Mouse (Mus musculus): ENCODE measurements around the gene Thop1. TPM values are rescaled to one million over a fixed set of nuclear protein-coding genes. Genes with fewer than 3 reads are reported as not detected.
"Not testable (repeated sequence)": the region's sequence is repeated elsewhere in the genome, so short reads cannot be mapped to it uniquely, and the experiment has no call there.

Gene Thop1
- polyA plus RNA-seq, 1 experiment from 2014 or later = 80.3 TPM

DNA sequence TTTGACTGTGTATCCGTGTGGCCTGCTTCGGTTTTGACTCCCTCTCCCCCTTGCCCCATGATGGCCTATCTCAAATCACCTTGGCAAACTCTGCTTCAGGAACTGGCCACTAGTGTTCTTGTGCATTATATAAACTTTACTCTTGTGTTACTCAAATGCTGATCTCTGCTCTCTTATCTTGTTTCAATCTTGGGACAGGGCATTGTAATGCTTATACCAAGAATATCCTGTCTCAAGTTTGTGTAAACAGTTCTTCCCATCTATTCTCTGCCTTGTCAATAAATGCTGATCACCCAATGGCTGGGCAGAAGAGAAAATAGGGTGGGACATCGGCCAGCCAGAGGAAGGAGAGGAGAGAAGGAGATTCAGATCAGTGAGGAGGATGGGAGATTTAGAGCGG is 7.1 kb upstream of the Thop1 start:
- Histone ChIP-seq H3K9me3 (ENCODE audit: control insufficient read depth, low read length) (no peaks in the 10 kb centered on the region), H3K4me2 (no peak overlapping the region), H3K4me1 (replicated peaks; ENCODE audit: control insufficient read depth, insufficient read depth, low read length) (peaks cover 7% of the 10 kb centered on the region), H3K27ac (ENCODE audit: low read depth, low read length) (no peak overlapping the region), H3K9ac (ENCODE audit: low read depth, low read length) (no peak overlapping the region), H3K27me3 (replicated peaks; ENCODE audit: control insufficient read depth, insufficient read depth, low read length) (no peaks in the 10 kb centered on the region), H3K4me3 (ENCODE audit: low read depth, low read length) (no peak overlapping the region), H3K36me3 (ENCODE audit: control insufficient read depth, insufficient read depth, low read length) (peaks cover 2% of the 10 kb centered on the region; the same call in 1 of the 2 replicates)
- ATAC-seq (replicated peaks; ENCODE audit: low FRiP score) (no peak), DNase-seq (ENCODE audit: low spot score) (no peak)
- WGBS = 55% methylated on average over 4 of the region's 4 CpGs

DNA sequence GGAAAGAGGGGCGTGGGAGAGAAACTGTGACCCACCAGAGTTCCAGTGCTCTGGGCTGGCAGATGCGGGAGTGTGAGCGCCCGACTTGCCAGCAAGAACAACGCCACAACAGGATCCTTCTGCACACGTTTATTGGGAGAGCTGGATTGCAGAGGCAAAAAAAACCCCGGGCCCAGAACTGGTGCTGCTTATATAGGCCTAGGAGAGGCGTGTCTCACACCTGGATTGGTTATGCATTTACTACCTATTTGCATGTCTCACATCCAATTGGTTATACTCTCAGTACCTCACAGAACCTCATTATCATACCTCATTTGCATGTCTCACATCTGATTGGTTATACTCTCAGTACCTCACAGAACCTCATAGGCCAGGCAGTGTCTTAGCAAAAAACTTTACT is 5.3 kb upstream of the Thop1 start:
- not testable (repeated sequence) for ATAC-seq (replicated peaks; ENCODE audit: low FRiP score); H3K27me3 ChIP-seq (replicated peaks; ENCODE audit: control insufficient read depth, insufficient read depth, low read length); DNase-seq (ENCODE audit: low spot score); H3K36me3 ChIP-seq (ENCODE audit: control insufficient read depth, insufficient read depth, low read length); H3K9me3 ChIP-seq (ENCODE audit: control insufficient read depth, low read length); H3K4me3 ChIP-seq (ENCODE audit: low read depth, low read length); H3K4me1 ChIP-seq (replicated peaks; ENCODE audit: control insufficient read depth, insufficient read depth, low read length); H3K27ac ChIP-seq (ENCODE audit: low read depth, low read length); H3K9ac ChIP-seq (ENCODE audit: low read depth, low read length); H3K4me2 ChIP-seq
- WGBS = 84% methylated on average over 8 of the region's 8 CpGs

DNA sequence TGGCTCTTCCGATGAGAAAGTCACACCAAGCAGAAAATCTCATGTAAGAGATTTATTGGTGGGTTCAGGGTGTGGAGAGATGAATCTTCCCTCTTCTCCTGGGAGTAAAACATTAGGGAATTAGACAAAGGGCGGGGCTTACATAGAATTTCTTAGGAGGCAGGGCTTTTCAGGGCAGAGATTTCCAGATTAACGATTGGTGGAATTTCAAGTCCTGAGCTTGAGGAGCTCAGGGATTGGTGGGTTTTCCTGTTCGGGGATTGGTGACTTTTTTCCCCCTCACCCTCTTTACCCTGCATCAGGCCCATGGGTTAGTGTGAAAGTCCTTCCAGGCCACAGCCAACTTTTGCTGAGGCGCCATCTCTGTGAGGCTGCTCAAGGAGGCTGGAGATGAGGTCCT is 1.1 kb upstream of the Thop1 start:
- H3K36me3 ChIP-seq (ENCODE audit: control insufficient read depth, insufficient read depth, low read length) = peaks cover 10% of the 10 kb centered on the region
- no peak overlapping the region for H3K4me2 ChIP-seq
- H3K9me3 ChIP-seq (ENCODE audit: control insufficient read depth, low read length) = no peaks in the 10 kb centered on the region
- 69% methylated on average over 5 of the region's 5 CpGs for WGBS
- no peak for ATAC-seq (replicated peaks; ENCODE audit: low FRiP score)
- DNase-seq (ENCODE audit: low spot score) = no peak
- peaks cover 7% of the 10 kb centered on the region; the same call in 1 of the 2 replicates for H3K4me1 ChIP-seq (replicated peaks; ENCODE audit: control insufficient read depth, insufficient read depth, low read length)
- H3K4me3 ChIP-seq (ENCODE audit: low read depth, low read length) = no peak overlapping the region
- H3K9ac ChIP-seq (ENCODE audit: low read depth, low read length) = no peak overlapping the region
- H3K27ac ChIP-seq (ENCODE audit: low read depth, low read length) = no peak overlapping the region
- no peaks in the 10 kb centered on the region for H3K27me3 ChIP-seq (replicated peaks; ENCODE audit: control insufficient read depth, insufficient read depth, low read length)

DNA sequence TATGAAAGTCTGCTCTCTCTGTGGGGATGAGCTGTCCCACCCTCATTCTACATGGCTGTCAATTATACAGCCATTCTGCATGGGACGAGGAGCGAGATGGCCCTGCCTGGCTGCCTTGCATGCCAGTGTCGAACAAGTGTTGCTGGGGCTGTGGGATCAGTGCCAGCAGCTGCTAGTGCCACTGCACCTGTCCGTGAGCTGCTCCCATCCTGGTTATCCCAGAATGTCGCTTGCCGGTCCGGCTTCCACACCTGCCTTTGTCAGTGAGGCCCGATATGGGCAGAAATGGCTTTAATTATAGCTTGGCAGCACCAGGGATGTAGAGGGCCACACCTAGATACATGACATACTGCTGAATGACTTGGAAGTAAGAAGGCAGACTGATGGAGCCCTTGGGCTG is 2.5 kb downstream of the Thop1 start:
- no peak overlapping the region for H3K9ac ChIP-seq (ENCODE audit: low read depth, low read length)
- ATAC-seq (replicated peaks; ENCODE audit: low FRiP score) = no peak
- DNase-seq (ENCODE audit: low spot score) = no peak
- H3K36me3 ChIP-seq (ENCODE audit: control insufficient read depth, insufficient read depth, low read length) = peaks cover 26% of the 10 kb centered on the region
- WGBS = 96% methylated on average over 8 of the region's 8 CpGs
- H3K9me3 ChIP-seq (ENCODE audit: control insufficient read depth, low read length) = no peaks in the 10 kb centered on the region
- no peak overlapping the region for H3K4me3 ChIP-seq (ENCODE audit: low read depth, low read length)
- H3K27ac ChIP-seq (ENCODE audit: low read depth, low read length) = no peak overlapping the region
- H3K4me1 ChIP-seq (replicated peaks; ENCODE audit: control insufficient read depth, insufficient read depth, low read length) = peaks cover 9% of the 10 kb centered on the region; the same call in 1 of the 2 replicates
- no peaks in the 10 kb centered on the region for H3K27me3 ChIP-seq (replicated peaks; ENCODE audit: control insufficient read depth, insufficient read depth, low read length)
- no peak overlapping the region for H3K4me2 ChIP-seq

DNA sequence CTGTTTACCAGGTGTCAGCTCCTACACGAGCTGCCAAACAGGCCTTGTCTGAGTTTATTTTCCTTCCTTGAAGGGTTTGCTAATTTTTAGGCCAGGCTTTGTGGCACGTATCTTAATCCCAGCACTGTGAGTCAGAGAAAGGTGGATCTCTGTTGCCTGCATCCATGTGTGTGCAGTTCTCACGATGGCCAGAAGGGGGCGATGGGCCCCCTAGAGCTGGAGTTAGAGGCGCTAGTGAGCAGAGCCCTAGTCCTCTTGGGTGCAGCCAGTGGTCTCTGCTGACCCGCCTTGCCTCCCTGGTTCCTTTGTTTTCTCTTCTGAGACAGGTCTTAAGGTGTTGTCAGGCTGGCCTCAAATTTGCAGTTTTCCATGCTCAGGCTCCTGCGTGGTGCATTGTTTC is 3.6 kb downstream of the Thop1 start:
- no peak overlapping the region for H3K9ac ChIP-seq (ENCODE audit: low read depth, low read length)
- peaks cover 32% of the 10 kb centered on the region for H3K36me3 ChIP-seq (ENCODE audit: control insufficient read depth, insufficient read depth, low read length)
- WGBS = 61% methylated on average over 7 of the region's 7 CpGs
- H3K4me3 ChIP-seq (ENCODE audit: low read depth, low read length) = no peak overlapping the region
- no peak for ATAC-seq (replicated peaks; ENCODE audit: low FRiP score)
- no peaks in the 10 kb centered on the region for H3K9me3 ChIP-seq (ENCODE audit: control insufficient read depth, low read length)
- no peak for DNase-seq (ENCODE audit: low spot score)
- no peaks in the 10 kb centered on the region for H3K27me3 ChIP-seq (replicated peaks; ENCODE audit: control insufficient read depth, insufficient read depth, low read length)
- no peak overlapping the region for H3K4me2 ChIP-seq
- H3K4me1 ChIP-seq (replicated peaks; ENCODE audit: control insufficient read depth, insufficient read depth, low read length) = peaks cover 9% of the 10 kb centered on the region; the same call in 1 of the 2 replicates
- H3K27ac ChIP-seq (ENCODE audit: low read depth, low read length) = no peak overlapping the region

DNA sequence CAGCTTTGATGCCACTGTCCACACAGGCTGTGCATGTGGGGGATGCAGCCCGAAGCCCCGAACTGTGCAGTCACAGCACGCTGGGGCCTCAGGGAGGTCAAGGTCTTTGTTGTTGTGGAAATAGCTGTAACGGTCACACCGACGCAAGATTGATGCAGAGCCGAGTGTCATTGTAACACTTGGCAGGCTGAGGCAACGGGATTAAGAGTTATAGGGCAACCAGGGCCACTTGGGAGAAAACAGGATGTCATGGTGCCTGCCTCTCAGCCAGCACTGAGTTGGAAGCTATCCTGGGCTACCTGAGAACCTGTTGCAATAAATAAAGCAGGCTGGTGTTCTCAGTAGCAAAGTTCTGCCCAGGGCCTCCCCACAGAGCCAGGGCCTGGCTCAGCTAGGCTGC is 5.9 kb downstream of the Thop1 start:
- DNase-seq (ENCODE audit: low spot score) (no peak), ATAC-seq (replicated peaks; ENCODE audit: low FRiP score) (no peak)
- peaks cover 7% of the 10 kb centered on the region; the same call in 1 of the 2 replicates for H3K4me1 ChIP-seq (replicated peaks; ENCODE audit: control insufficient read depth, insufficient read depth, low read length)
- 85% methylated on average over 8 of the region's 8 CpGs for WGBS
- H3K27ac ChIP-seq (ENCODE audit: low read depth, low read length) = no peak overlapping the region
- no peak overlapping the region for H3K4me3 ChIP-seq (ENCODE audit: low read depth, low read length)
- H3K9me3 ChIP-seq (ENCODE audit: control insufficient read depth, low read length) = no peaks in the 10 kb centered on the region
- no peak overlapping the region for H3K9ac ChIP-seq (ENCODE audit: low read depth, low read length)
- H3K27me3 ChIP-seq (replicated peaks; ENCODE audit: control insufficient read depth, insufficient read depth, low read length) = no peaks in the 10 kb centered on the region
- peaks cover 48% of the 10 kb centered on the region for H3K36me3 ChIP-seq (ENCODE audit: control insufficient read depth, insufficient read depth, low read length)
- H3K4me2 ChIP-seq = no peak overlapping the region

DNA sequence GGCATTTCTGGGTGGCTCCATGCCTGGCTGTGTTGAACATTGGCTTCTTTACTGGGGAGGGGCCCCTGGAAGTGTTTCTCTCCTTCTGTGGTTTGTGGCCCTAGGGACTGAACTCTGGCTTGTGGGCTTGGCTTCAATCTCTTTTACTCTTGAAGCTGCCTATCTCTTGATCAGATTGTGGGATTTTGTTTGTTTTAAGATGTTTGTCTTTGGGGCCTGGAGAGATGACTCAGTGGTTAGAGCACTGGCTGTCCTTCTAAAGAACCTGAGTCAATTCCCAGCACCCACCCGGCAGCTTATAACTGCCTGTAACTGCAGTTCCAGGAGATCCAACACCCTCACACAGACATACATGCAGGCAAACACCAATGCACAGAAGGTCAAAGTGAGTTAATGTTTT is 6.5 kb downstream of the Thop1 start:
- no peak for DNase-seq (ENCODE audit: low spot score)
- no peaks in the 10 kb centered on the region for H3K27me3 ChIP-seq (replicated peaks; ENCODE audit: control insufficient read depth, insufficient read depth, low read length)
- no peak overlapping the region for H3K4me2 ChIP-seq
- no peak for ATAC-seq (replicated peaks; ENCODE audit: low FRiP score)
- H3K4me3 ChIP-seq (ENCODE audit: low read depth, low read length) = no peak overlapping the region
- H3K4me1 ChIP-seq (replicated peaks; ENCODE audit: control insufficient read depth, insufficient read depth, low read length) = 0 out of 2 replicates have a peak, but pooled peaks cover 2% of the 10 kb centered on the region
- 93% methylated on average over 1 of the region's 1 CpGs for WGBS
- H3K36me3 ChIP-seq (ENCODE audit: control insufficient read depth, insufficient read depth, low read length) = peaks cover 51% of the 10 kb centered on the region
- H3K9ac ChIP-seq (ENCODE audit: low read depth, low read length) = no peak overlapping the region
- no peaks in the 10 kb centered on the region for H3K9me3 ChIP-seq (ENCODE audit: control insufficient read depth, low read length)
- H3K27ac ChIP-seq (ENCODE audit: low read depth, low read length) = no peak overlapping the region

DNA sequence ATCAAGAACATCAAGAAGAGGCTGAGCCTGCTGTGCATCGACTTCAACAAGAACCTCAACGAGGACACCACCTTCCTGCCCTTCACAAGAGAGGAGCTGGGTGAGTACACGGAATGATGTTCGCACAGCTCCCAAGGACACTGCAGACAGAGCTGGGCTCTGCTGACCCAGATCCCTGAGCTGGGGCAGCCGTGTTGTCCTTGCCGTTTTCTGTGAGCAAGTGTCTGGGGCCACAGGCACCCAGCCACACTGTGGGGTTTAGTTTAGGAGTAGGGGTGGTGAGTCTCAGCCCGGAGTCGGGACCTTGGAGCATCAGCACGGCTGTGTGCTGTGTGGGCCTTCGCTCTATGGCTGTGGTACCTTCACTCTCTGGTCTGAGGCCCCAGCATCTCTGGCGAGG is 8.1 kb downstream of the Thop1 start:
- WGBS = 91% methylated on average over 11 of the region's 11 CpGs
- no peak for ATAC-seq (replicated peaks; ENCODE audit: low FRiP score)

DNA sequence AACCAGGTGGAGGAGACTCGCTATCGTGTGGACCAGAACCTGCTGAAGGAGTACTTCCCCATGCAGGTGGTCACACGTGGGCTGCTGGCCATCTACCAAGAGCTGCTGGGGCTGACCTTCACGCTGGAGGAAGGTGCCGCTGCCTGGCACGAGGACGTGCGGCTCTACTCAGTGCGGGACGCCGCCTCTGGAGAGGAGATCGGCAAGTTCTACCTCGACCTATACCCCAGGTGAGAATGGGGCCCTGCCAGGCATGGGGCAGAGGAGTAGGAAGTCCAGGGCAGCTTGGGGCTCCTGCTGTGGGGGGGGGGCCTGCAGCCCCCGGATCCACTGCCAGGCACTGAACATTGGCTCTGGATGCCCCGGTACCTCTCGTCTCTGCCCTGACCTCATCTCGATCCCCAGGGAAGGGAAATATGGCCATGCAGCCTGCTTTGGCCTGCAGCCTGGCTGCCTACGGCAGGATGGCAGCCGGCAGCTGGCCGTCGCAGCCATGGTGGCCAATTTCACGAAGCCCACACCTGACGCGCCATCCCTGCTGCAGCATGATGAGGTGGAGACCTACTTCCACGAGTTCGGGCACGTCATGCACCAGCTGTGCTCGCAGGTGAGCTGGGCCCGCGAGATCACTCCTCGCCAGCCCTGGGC is 10.3 kb downstream of the Thop1 start:
- 94% methylated on average over 31 of the region's 31 CpGs for WGBS
- Histone ChIP-seq H3K4me3 (ENCODE audit: low read depth, low read length) (no peak overlapping the region), H3K36me3 (ENCODE audit: control insufficient read depth, insufficient read depth, low read length) (peaks cover 41% of the 10 kb centered on the region), H3K9ac (ENCODE audit: low read depth, low read length) (no peak overlapping the region), H3K9me3 (ENCODE audit: control insufficient read depth, low read length) (no peaks in the 10 kb centered on the region), H3K27me3 (replicated peaks; ENCODE audit: control insufficient read depth, insufficient read depth, low read length) (no peaks in the 10 kb centered on the region), H3K4me1 (replicated peaks; ENCODE audit: control insufficient read depth, insufficient read depth, low read length) (0 out of 2 replicates have a peak, but pooled peaks cover 2% of the 10 kb centered on the region), H3K27ac (ENCODE audit: low read depth, low read length) (no peak overlapping the region), H3K4me2 (no peak overlapping the region)
- DNase-seq (ENCODE audit: low spot score) (no peak), ATAC-seq (replicated peaks; ENCODE audit: low FRiP score) (no peak)

More for the DNA sequence above, 8.1 kb downstream of the Thop1 start:
- Histone ChIP-seq H3K27me3 (replicated peaks; ENCODE audit: control insufficient read depth, insufficient read depth, low read length) (no peaks in the 10 kb centered on the region), H3K4me3 (ENCODE audit: low read depth, low read length) (no peak overlapping the region), H3K27ac (ENCODE audit: low read depth, low read length) (no peak overlapping the region), H3K4me1 (replicated peaks; ENCODE audit: control insufficient read depth, insufficient read depth, low read length) (0 out of 2 replicates have a peak, but pooled peaks cover 2% of the 10 kb centered on the region), H3K9ac (ENCODE audit: low read depth, low read length) (no peak overlapping the region), H3K4me2 (no peak overlapping the region), H3K36me3 (ENCODE audit: control insufficient read depth, insufficient read depth, low read length) (peaks cover 60% of the 10 kb centered on the region), H3K9me3 (ENCODE audit: control insufficient read depth, low read length) (no peaks in the 10 kb centered on the region)
- no peak for DNase-seq (ENCODE audit: low spot score)
